Mouse (Mus musculus): ENCODE data around the gene Pik3c2a. TPM values are rescaled to one million over a fixed set of nuclear protein-coding genes. Genes with fewer than 3 reads are reported as not detected.
"Not testable (repeated sequence)": the region's sequence is repeated elsewhere in the genome, so short reads cannot be mapped to it uniquely, and the experiment has no call there.

Pik3c2a gene
- polyA plus RNA-seq, 1 experiment from 2014 or later, result 13.8 TPM

DNA sequence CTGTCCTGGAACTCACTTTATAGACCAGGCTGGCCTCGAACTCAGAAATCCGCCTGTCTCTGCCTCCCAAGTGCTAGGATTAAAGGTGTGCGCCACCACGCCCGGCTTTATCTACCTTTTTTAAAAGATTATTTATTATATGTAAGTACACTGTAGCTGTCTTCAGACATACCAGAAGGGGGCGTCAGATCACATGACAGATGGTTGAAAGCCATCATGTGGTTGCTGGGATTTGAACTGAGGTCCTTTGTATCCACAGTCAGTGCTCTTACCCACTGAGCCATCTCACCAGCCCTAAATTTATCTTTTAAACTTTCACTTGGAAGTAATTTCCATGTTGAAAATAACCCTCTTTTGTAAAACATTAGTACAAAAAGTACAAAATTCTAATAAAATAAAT lies 64.1 kb downstream of the Pik3c2a start:
- H3K36me3 ChIP-seq, result peaks cover 16% of the 10 kb centered on the region; the same call in 1 of the 2 replicates
- not testable (repeated sequence) for H3K9ac ChIP-seq; ATAC-seq (ENCODE audit: low FRiP score, low read depth); H3K4me3 ChIP-seq; H3K4me1 ChIP-seq (replicated peaks); H3K9me3 ChIP-seq; H3K27me3 ChIP-seq; H3K4me2 ChIP-seq; H3K27ac ChIP-seq (replicated peaks)
- WGBS, result 94% methylated on average over 6 of the region's 6 CpGs

DNA sequence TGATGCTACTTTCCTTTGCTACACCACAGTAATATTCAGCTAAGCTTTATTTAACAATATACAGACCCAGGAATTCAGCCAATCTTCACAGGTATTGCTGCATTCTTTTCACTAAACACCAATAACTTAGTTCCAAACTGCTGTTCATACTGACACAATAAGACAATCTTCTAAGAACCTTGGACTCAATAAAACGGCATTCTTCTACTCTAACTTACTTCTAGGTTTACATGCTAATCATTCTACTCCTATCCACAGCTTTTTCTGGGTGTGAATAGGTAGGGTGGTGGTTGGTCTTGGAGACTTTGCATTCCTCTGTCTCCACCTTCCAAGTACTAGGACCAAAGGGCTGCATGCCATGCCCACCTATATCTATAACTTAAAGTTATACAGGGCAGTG lies 69.0 kb downstream of the Pik3c2a start:
- no peaks in the 10 kb centered on the region for H3K9me3 ChIP-seq
- H3K4me3 ChIP-seq, result no peak overlapping the region
- no peak overlapping the region for H3K9ac ChIP-seq
- H3K27ac ChIP-seq (replicated peaks), result no peak overlapping the region
- peaks cover 17% of the 10 kb centered on the region; the same call in 1 of the 2 replicates for H3K36me3 ChIP-seq
- H3K27me3 ChIP-seq, result no peaks in the 10 kb centered on the region
- H3K4me2 ChIP-seq, result no peak overlapping the region
- ATAC-seq (ENCODE audit: low FRiP score, low read depth), result no peak
- WGBS, result 96% methylated on average over 1 of the region's 1 CpGs
- no peaks in the 10 kb centered on the region for H3K4me1 ChIP-seq (replicated peaks)

DNA sequence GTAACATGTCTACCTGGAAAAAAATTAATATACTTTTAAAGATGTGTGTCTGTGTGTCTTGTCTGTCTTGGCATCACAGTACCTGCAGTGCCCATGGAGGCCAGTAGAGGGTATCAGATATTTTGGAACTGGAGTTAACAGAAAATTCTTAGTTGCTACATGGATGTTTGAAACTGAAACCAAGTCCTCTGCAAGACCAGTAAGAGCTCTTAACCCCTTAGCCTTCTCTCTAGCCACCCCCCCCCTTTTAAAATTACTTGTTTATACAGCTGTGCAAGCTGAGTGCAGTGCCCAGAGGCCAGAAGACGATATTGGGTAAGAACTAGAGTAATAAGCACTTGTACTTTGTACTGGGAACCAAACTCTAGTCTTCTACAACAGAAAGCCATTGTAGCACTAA lies 107.0 kb downstream of the Pik3c2a start:
- Histone ChIP-seq H3K9me3 (no peaks in the 10 kb centered on the region), H3K4me1 (replicated peaks) (peaks cover 22% of the 10 kb centered on the region), H3K27ac (replicated peaks) (no peak overlapping the region), H3K4me2 (no peak overlapping the region), H3K27me3 (no peaks in the 10 kb centered on the region), H3K4me3 (no peak overlapping the region), H3K9ac (no peak overlapping the region), H3K36me3 (peaks cover 27% of the 10 kb centered on the region)
- ATAC-seq (ENCODE audit: low FRiP score, low read depth), result no peak
- WGBS, result 79% methylated on average over 1 of the region's 1 CpGs

GRCm38 (mm10) chr7:116335133-116335532 lies 108.1 kb downstream of the Pik3c2a start:
- no peak overlapping the region for H3K27ac ChIP-seq (replicated peaks)
- no peak for ATAC-seq (ENCODE audit: low FRiP score, low read depth)
- peaks cover 22% of the 10 kb centered on the region for H3K4me1 ChIP-seq (replicated peaks)
- H3K4me2 ChIP-seq, result peak overlapping the region; percentile 67
- peak overlapping the region; percentile 98 for H3K4me3 ChIP-seq
- WGBS, result 68% methylated on average over 6 of the region's 6 CpGs
- H3K9ac ChIP-seq, result 0 out of 2 replicates have a peak overlapping the region, but pooled peaks have one; percentile 98
- H3K36me3 ChIP-seq, result peaks cover 30% of the 10 kb centered on the region
- no peaks in the 10 kb centered on the region for H3K27me3 ChIP-seq
- no peaks in the 10 kb centered on the region for H3K9me3 ChIP-seq

DNA sequence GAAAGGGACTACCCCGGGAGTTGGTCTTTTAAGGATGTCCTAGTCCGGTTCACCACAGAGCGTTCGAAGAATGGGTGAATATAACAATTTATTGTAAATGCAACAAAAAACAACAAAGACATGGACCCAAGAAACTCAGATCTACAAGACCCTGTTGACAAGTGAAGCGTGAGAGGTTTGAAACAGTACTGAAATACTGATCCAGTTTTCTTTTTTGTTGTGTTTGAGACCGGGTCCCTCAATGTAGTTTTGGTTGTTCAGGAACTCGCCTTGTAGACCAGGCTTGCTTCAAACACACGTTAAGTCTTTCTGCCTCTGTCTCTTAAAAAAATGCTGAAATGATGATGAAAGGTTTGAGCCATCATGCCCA lies 108.6 kb downstream of the Pik3c2a start:
- 26% methylated on average over 8 of the region's 8 CpGs for WGBS
- Histone ChIP-seq H3K4me1 (replicated peaks) (peaks cover 22% of the 10 kb centered on the region), H3K9me3 (no peaks in the 10 kb centered on the region), H3K27ac (replicated peaks) (peak overlapping the region; percentile 93; the same call in 1 of the 2 replicates), H3K4me2 (peak overlapping the region; percentile 67), H3K36me3 (peaks cover 31% of the 10 kb centered on the region), H3K27me3 (no peaks in the 10 kb centered on the region), H3K9ac (peak overlapping the region; percentile 98; the same call in 1 of the 2 replicates), H3K4me3 (peak overlapping the region; percentile 98)
- no peak for ATAC-seq (ENCODE audit: low FRiP score, low read depth)

- H3K27me3 ChIP-seq, result no peaks in the 10 kb centered on the region
- H3K36me3 ChIP-seq, result peaks cover 32% of the 10 kb centered on the region
- peak within 1 kb of the TSS; percentile 98 for H3K4me3 ChIP-seq
- H3K4me2 ChIP-seq, result peak within 1 kb of the TSS; percentile 67
- H3K27ac ChIP-seq (replicated peaks), result peak within 1 kb of the TSS; percentile 93
- peak; percentile 100 for ATAC-seq (ENCODE audit: low FRiP score, low read depth)
- WGBS, result under 1% methylated on average over 77 of the region's 78 CpGs
- no peaks in the 10 kb centered on the region for H3K9me3 ChIP-seq
- H3K4me1 ChIP-seq (replicated peaks), result peaks cover 22% of the 10 kb centered on the region
- peak within 1 kb of the TSS; percentile 98 for H3K9ac ChIP-seq
These were observed 109.3 kb downstream of the Pik3c2a start, which contains the start of gene Rps13 for GRCm38 (mm10) chr7:116333713-116334668. Rps13 (minus strand) TSS chr7:116334195.

- Histone ChIP-seq H3K27ac (replicated peaks) (no peak overlapping the region), H3K4me2 (no peak overlapping the region), H3K4me3 (no peak overlapping the region), H3K27me3 (no peaks in the 10 kb centered on the region), H3K9me3 (no peaks in the 10 kb centered on the region), H3K36me3 (peaks cover 35% of the 10 kb centered on the region), H3K4me1 (replicated peaks) (peaks cover 22% of the 10 kb centered on the region), H3K9ac (no peak overlapping the region)
- ATAC-seq (ENCODE audit: low FRiP score, low read depth), result no peak
- WGBS, result 92% methylated on average over 2 of the region's 2 CpGs
These were observed 112.0 kb downstream of the Pik3c2a start for GRCm38 (mm10) chr7:116331246-116331645.

DNA sequence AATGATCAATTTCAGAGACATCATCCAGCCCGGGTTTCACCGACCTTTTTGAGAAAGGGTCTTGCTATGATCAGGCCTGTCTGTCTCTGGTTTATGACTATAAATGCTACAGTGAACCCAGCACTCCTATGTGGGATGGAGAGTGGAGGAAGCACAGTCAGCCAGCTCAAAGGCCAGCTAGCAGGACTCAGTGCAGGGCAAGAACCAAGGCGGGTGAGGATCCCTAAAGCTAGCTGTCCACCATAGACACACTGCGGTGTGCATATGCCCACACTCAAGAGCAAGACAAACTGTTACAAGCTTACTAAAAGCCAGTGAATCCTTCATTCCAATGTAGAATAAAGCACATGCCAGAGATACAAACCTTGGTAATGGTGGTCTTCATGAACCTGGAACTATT lies 113.4 kb downstream of the Pik3c2a start:
- Histone ChIP-seq H3K4me1 (replicated peaks) (peaks cover 19% of the 10 kb centered on the region), H3K4me3 (no peak overlapping the region), H3K9ac (no peak overlapping the region), H3K9me3 (no peaks in the 10 kb centered on the region), H3K27ac (replicated peaks) (no peak overlapping the region), H3K36me3 (peaks cover 35% of the 10 kb centered on the region), H3K27me3 (no peaks in the 10 kb centered on the region), H3K4me2 (no peak overlapping the region)
- ATAC-seq (ENCODE audit: low FRiP score, low read depth), result no peak
- WGBS, result 84% methylated on average over 4 of the region's 4 CpGs

DNA sequence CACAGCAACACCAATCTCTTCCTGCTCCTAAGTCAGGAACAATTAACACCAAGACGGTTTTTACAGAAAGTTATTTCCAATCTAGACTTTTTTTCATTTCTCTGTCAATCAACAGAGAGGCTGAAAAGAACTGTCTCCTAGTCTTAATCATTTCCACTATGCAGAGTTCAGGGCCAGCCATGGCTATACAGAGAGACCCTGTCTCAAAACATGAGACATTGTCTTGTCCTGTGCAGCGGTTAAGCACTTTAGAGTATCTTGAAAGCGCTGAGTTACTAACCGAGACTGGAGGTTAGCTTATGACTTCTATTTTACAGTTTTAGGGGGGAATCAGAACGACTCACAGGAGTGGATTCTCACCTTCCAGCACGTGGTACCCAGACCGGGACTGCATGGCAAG lies 114.5 kb downstream of the Pik3c2a start:
- H3K9ac ChIP-seq, result no peak overlapping the region
- H3K36me3 ChIP-seq, result peaks cover 35% of the 10 kb centered on the region
- H3K27me3 ChIP-seq, result no peaks in the 10 kb centered on the region
- H3K4me1 ChIP-seq (replicated peaks), result peaks cover 15% of the 10 kb centered on the region
- H3K27ac ChIP-seq (replicated peaks), result no peak overlapping the region
- no peaks in the 10 kb centered on the region for H3K9me3 ChIP-seq
- no peak for ATAC-seq (ENCODE audit: low FRiP score, low read depth)
- H3K4me3 ChIP-seq, result no peak overlapping the region
- H3K4me2 ChIP-seq, result no peak overlapping the region
- WGBS, result 83% methylated on average over 7 of the region's 7 CpGs

DNA sequence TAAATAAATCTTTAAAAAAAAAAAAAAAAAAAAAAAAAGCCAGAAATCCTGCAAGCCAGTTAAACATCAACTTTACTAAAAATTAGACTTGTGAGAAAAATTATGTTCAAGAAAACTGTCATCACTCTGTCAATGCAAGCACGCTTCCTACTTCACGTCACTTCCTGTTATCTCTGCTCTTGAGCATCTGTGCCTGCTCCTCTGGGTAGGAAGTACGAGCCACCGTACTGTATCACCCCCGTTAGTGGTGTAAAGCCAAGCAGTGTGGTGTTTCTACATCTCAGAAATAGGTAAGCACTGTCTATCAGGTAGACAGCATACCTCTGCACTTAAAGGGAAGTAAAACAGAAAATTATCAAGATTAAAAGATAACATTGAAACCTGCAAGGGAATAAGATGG lies 115.3 kb downstream of the Pik3c2a start:
- Histone ChIP-seq H3K4me2 (no peak overlapping the region), H3K27me3 (no peaks in the 10 kb centered on the region), H3K36me3 (peaks cover 35% of the 10 kb centered on the region), H3K27ac (replicated peaks) (no peak overlapping the region), H3K9me3 (no peaks in the 10 kb centered on the region), H3K4me3 (no peak overlapping the region), H3K9ac (no peak overlapping the region), H3K4me1 (replicated peaks) (peaks cover 12% of the 10 kb centered on the region)
- ATAC-seq (ENCODE audit: low FRiP score, low read depth), result no peak
- WGBS, result 91% methylated on average over 5 of the region's 5 CpGs

DNA sequence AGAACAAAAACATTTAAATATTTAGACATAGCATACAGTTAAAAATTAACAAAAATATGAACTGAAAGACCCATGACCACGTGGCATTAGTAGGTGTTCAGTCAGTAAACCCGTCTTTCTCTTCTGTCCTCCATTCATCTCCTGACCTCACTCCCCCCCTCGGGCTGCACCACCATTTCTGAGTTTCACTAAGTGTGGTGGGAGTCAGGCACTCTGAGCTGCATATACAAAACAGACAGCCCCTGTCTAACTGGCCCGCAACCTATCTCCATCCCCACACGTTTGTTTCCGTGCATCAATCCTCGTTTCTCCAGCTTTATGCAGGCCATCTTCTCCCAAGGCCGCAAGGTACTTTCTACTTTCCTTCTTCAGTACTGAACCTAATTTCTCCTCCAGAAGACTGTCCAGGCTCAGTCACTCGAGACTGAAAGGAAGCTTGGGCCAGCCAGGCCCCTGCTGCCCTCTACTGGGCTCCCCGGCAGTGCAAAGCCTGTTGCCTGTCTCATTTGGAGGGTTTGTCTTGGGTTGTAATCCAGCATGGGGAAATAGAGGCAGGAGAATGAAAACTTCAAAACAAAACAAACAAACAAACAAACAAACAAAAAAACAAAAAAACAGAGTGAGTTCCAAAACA lies 119.8 kb downstream of the Pik3c2a start:
- Histone ChIP-seq H3K27ac (replicated peaks) (no peak overlapping the region), H3K36me3 (peaks cover 3% of the 10 kb centered on the region; the same call in 1 of the 2 replicates), H3K4me2 (no peak overlapping the region), H3K4me1 (replicated peaks) (no peaks in the 10 kb centered on the region), H3K9ac (no peak overlapping the region), H3K27me3 (no peaks in the 10 kb centered on the region), H3K4me3 (no peak overlapping the region), H3K9me3 (no peaks in the 10 kb centered on the region)
- ATAC-seq (ENCODE audit: low FRiP score, low read depth), result peak; percentile 61
- WGBS, result 29% methylated on average over 10 of the region's 10 CpGs

DNA sequence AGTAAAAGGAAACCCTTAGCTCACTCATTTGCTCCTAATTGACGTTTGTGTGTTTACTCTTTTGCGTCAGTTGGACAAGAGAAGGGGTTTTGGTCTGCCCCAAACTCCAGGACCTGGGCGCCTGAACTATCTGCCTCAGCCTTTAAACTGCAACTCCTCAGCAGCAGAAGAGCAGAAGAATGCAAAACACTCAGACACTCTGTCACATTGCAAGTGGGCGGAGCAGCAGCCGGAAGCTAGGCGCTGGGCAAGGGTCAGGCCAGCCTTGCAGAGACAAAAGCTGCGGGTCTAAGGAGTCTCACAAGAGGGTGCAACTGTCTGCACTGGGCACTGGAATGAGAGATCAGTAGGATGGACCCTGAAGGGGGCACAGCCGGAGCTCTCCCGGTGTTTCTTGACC lies 133.8 kb downstream of the Pik3c2a start:
- Histone ChIP-seq H3K9me3 (no peaks in the 10 kb centered on the region), H3K4me1 (replicated peaks) (peaks cover 26% of the 10 kb centered on the region), H3K27me3 (peaks cover 18% of the 10 kb centered on the region; the same call in 1 of the 2 replicates), H3K9ac (no peak overlapping the region), H3K4me2 (peak overlapping the region; percentile 7; the same call in 1 of the 2 replicates), H3K27ac (replicated peaks) (no peak overlapping the region), H3K4me3 (no peak overlapping the region), H3K36me3 (no peaks in the 10 kb centered on the region)
- no peak for ATAC-seq (ENCODE audit: low FRiP score, low read depth)
- WGBS, result 16% methylated on average over 9 of the region's 9 CpGs

Data from hindbrain, embryonic 15.5 days (tissue).